Mouse (Mus musculus): ENCODE measurements at regions not wholly inside any gene's neighbourhood (a gene's known extent, or its start where the extent isn't known, plus 50 kb on each side); places are given as distances from the start of the nearest gene placed in this dataset.

DNA sequence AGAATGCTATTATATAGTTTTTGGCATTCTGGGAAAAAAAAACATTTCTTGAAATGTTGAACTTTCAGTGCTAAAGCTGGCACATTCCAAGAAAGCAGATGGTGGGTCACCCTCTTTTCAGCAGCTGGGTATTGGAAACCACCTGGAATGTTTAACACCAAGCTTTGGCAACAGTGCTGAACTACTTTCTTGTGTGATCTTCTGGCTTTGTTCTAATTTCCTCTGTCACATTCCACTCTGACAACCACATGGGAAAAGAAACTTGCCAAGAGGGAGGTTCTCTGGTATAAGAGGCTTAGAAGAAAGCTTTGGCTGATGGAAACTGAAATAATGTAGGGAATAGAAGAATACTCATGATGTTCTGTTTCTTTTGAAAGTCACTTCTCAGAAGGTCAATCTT lies 920.4 kb upstream of the Tenm4 start:
- no peak for DNase-seq (ENCODE audit: low read depth, low spot score)

DNA sequence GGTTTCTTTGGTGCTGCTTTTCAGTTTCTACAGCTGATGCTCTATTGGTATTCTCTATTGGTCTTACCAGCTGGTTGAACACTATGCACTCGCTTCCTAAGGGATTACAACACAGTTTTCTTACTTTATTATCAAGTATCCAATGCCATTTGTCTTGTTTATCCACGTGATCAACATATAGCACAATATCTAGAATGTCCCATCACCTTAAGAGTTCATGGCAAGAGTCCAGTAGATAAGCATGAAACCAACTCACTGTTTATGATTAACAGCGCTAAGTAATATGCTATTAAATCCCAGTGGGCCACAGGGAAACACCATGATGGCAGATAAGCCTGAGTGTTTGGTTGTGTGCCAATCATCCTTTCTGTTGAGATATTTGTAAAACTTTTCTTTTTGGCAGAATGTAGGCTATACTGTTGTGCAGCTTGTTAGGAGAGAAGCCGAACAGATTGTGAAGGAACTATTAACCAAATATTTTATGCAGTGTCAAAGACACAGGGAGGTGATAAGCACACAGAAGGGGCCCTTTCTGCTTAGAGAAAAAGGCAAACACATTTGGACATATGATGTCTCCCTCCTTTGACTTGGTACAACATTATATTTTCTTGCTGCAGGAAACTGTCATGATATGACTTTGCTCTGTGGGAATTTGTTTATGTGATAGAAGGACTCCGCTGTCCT lies 917.0 kb upstream of the Tenm4 start:
- no peak for DNase-seq (ENCODE audit: low read depth, low spot score)

GRCm38 (mm10) chr7:95254913-95255312 lies 916.1 kb upstream of the Tenm4 start:
- no peak for DNase-seq (ENCODE audit: low read depth, low spot score)

GRCm38 (mm10) chr7:95255699-95256098 lies 915.3 kb upstream of the Tenm4 start:
- DNase-seq (ENCODE audit: low read depth, low spot score), result no peak

- no peak for DNase-seq (ENCODE audit: low read depth, low spot score)
Measured at GRCm38 (mm10) chr7:95262942-95263341, 908.1 kb upstream of the Tenm4 start.

DNA sequence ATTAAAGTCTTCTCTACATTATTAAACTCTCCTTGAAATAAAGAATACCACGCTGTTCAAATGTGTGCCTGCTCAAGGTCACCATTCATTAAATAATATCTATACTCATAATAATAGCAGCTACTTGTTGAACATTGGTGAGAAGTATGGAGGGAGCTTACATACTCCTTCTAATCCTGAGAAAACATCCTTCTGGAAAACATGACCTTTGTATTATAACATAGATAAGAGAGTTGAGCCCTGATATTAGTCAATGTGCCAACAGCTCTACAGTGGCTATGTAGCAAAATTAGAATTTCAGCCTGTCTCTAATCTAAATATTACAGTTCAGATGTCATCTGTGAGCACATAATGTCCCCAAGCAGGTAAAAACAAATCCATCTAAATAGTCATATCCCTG lies 893.8 kb upstream of the Tenm4 start:
- DNase-seq (ENCODE audit: low read depth, low spot score), result no peak

GRCm38 (mm10) chr7:95313667-95314066 lies 857.4 kb upstream of the Tenm4 start:
- DNase-seq (ENCODE audit: low read depth, low spot score), result no peak

GRCm38 (mm10) chr7:95323084-95323483 lies 848.0 kb upstream of the Tenm4 start:
- DNase-seq (ENCODE audit: low read depth, low spot score), result no peak

- DNase-seq (ENCODE audit: low read depth, low spot score), result no peak
Measured at GRCm38 (mm10) chr7:95324939-95325338, 846.1 kb upstream of the Tenm4 start.

GRCm38 (mm10) chr7:95332037-95332436 lies 839.0 kb upstream of the Tenm4 start:
- peak; percentile 47 for DNase-seq (ENCODE audit: low read depth, low spot score)

DNA sequence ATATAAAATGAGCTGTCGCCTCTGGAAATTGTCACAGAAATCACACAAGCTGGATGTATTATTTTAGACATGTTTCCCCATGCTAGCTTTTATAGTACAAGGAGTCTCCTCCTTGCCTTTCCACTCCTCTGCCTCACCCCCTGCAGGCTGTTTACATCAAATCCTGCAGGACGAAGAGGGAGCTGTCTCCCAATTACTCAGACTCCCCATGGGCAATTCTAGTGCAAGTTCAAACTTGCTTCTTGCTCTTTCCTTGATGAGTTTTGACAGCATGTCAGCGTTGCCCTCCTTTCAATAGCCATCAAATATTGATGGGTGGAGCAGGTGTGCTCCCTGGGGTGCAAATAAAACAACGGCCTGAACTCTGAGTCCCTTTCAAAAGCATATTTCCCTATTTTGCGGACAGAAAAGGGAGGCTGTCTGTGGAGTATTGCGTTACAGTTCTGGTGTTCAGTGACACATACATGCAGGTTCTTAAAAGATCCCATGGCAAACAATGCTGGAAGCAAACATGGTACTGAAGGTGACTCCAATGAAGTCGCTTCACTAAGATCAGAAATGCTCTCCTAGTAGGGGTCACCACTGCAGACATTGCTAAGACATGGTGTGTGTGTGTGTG lies 820.8 kb upstream of the Tenm4 start:
- DNase-seq (ENCODE audit: low read depth, low spot score), result no peak

- DNase-seq (ENCODE audit: low read depth, low spot score), result no peak
Measured at GRCm38 (mm10) chr7:95350804-95351199, 820.2 kb upstream of the Tenm4 start.

DNA sequence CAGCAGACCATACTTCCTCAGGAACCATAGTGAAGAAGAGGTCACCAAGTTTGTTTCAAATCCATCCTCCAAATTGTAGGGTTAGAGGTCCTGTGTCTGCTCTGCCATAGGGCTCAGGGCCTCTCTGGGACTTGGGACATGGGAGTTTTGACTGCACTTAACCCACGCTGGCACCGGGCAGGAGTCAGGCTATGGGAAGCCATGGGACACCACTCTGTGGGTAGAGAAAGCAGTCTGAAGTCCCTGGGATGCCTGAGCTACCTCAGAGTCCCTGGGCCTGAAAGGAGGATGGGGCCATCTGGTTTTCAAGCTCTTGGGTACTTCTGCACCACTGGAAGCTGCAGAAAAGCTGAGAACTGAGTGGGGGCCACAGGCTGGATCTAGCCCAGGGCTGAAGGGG lies 819.7 kb upstream of the Tenm4 start:
- DNase-seq (ENCODE audit: low read depth, low spot score), result no peak

- DNase-seq (ENCODE audit: low read depth, low spot score), result no peak
Measured at GRCm38 (mm10) chr7:95352133-95352532, 818.9 kb upstream of the Tenm4 start.

- DNase-seq (ENCODE audit: low read depth, low spot score), result peak; percentile 11
Measured at GRCm38 (mm10) chr7:95354991-95355390, 816.1 kb upstream of the Tenm4 start.

- no peak for DNase-seq (ENCODE audit: low read depth, low spot score)
Measured at GRCm38 (mm10) chr7:95358732-95359131, 812.3 kb upstream of the Tenm4 start.

DNA sequence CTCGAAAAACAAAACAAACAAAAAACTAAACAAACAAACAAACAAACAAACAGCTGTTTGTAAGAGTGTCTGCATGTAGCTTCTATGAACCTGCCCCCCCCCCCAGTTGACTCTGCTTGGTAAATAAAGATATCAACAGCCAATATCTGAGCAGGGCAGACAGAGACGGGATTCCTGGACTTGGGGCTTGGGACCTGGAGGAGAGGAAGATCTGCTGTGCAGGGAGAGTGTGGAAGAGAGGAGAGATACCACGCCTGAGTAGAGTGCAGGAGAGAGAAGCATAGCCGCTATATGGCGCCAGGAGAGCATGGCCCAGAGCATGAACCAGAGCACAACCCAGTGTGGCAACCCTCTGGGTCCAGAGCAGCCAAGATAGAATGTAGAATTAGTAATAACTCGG lies 811.9 kb upstream of the Tenm4 start:
- no peak for DNase-seq (ENCODE audit: low read depth, low spot score)

Data from ES-CJ7 (cell line).